Mouse (Mus musculus) granulocyte monocyte progenitor cell, adult 5-6 weeks (primary cell): ENCODE measurements around the gene Tle2. TPM values are rescaled to one million over a fixed set of nuclear protein-coding genes. Genes with fewer than 3 reads are reported as not detected.

Experiments used
- ATAC-seq: replicated peaks from 2 replicates; pipeline ENCODE4 v1.8.0; 2016; ENCODE audit warnings: mild to moderate bottlenecking, moderate TSS enrichment, inconsistent platforms; ENCODE audit not compliant: poor library complexity, severe bottlenecking
- total RNA-seq, 2 experiments: library from RNA; stranded (forward) in 1 of 2; stranded (reverse) in 1 of 2; fragments of 200-712, 200-1000 nt in 1 of 2; fragments of >200 nt in 1 of 2; fragmentation: Nextera tagmentation in 1 of 2; gene quantifications; 2 replicates each; pipeline ENCODE4 v1.2.3; 2014 to 2017

The Tle2 gene
- total RNA-seq, 2 experiments from 2014 or later = 2.4 to 4.4 TPM

DNA sequence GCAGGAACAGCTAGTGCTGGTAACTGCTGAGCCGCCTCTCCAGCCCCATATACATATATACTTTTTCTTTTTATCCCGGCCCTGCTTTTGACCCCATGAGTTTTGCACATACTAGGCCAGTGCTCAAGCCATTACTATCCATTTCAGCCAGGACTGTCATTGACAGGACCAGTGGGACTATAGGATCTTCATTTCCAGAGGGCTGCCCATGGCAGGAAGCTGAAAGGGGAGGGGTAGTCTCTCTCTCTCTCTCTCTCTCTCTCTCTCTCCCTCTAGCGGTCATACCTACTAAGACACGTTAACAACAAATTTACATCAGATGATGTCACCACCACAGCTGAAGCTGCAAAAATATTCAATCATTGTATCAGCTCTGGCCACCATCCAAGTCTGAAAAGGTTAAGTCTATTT is 28.4 kb downstream of the Tle2 start:
- ATAC-seq = peak; percentile 26

- ATAC-seq = no peak
Observed at GRCm38 (mm10) chr10:81604019-81604967, 29.9 kb downstream of the Tle2 start.

- peak; percentile 31 for ATAC-seq
Observed at GRCm38 (mm10) chr10:81604968-81605665, 30.8 kb downstream of the Tle2 start.

- ATAC-seq = no peak
Observed at GRCm38 (mm10) chr10:81605666-81605973, 31.3 kb downstream of the Tle2 start.

- peak; percentile 73 for ATAC-seq
Observed at GRCm38 (mm10) chr10:81605974-81606751, 31.8 kb downstream of the Tle2 start, which contains the start of gene BC025920. BC025920 (plus strand) TSS chr10:81606270.

GRCm38 (mm10) chr10:81608308-81608707 is 33.9 kb downstream of the Tle2 start:
- ATAC-seq = no peak

DNA sequence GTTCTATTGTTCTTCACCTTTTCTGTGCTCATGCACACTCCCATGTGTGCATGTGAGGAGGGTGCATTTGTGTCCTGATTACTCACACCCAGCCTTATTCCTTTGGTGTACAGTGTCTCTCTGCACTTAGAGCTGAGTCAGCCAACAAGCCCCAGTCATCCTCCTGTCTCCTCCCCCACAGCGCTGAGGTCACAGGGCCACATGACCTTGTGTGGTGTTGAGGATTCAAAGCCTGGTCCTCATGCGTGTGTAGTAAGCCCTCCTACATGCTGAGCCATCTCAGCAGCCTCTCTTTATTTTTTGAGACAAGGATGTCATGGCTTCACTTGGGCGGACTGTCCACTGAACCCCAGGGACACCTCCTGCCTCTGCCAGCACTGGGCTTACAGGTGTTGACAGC is 38.4 kb downstream of the Tle2 start:
- no peak for ATAC-seq

GRCm38 (mm10) chr10:81615486-81615885 is 41.1 kb downstream of the Tle2 start:
- ATAC-seq = no peak

DNA sequence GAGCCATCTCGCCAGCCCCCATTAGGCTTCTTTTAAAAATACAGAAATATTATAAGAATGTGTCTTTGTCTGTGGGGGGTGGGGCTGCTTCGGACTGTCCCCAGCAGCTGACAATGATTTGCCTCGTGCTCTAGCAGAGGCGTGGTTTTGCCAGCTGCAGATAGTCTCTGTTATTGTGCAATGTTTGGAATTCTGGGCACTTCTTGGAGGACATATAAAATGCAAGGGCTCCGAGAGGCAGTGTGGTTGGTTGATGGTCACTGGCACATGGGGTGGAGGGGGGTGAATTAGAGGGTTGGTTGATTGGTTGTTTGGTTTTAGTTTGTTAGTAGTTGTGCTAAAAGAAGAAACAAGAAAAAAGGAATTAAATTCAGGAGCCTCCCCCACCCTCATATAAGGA is 45.6 kb downstream of the Tle2 start:
- no peak for ATAC-seq

DNA sequence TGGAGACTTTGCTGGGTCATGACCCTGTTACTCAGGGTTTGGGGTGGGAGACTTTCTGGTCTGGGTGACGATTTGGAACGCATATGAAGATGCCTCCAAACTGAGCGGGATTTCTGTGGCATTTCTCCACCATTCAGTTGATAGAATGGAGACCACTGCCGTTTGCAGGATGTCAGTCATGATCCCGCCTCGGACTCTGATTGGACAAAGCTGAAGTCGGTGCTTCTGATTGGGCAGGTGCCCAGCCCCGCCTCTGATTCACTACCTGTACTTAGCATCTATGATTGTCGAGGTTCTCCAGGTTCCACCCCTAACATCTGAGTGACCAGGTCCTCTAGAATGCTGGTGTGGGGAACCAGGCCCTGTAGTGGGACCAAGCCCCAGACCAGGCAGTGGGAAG is 46.4 kb downstream of the Tle2 start:
- no peak for ATAC-seq

- ATAC-seq = no peak
Observed at GRCm38 (mm10) chr10:81623441-81623840, 49.1 kb downstream of the Tle2 start.

DNA sequence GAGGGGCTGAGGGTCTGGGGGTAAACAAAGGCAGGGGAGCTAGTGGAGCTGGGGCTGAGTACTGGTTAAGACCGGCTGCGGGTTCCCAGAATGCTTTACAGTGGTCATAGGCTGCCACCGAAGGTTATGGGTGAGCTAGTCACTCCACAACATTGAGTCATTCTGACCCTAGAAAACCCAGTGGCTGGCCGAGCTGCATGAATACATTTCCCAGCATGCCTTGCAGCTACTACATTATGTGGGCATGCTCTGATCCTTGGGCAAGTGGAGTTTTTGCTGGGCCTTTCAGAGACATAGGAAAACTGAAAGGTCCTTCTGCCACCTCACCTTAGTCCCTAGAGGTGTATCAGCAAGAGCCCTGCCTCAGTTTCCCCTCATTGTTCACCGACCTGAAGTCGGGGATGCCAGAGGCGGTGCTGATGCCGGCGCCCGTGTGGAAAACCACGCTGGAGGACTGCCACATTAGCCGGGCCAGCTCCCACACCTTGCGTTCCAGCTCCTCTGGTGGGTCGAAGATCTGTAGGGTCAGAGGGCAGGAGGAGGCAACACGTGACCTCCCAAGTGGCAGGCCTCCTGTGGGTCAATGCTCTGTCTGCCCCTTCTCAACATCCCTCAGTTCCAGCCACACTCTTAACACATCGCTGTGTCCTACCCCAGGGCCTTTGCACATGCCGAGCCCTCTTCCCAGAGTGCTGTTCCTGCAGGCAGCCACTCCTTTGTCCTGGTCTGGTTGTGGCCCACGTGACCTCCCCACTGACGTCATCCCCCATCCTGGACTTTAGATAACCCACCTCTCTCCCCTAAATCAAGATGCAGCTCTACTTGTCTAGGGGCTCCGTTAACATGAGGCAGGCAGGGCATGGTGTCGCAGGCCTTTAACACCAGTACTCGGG is 52.0 kb downstream of the Tle2 start:
- ATAC-seq = 0 out of 2 replicates have a peak, but pooled peaks have one; percentile 2

DNA sequence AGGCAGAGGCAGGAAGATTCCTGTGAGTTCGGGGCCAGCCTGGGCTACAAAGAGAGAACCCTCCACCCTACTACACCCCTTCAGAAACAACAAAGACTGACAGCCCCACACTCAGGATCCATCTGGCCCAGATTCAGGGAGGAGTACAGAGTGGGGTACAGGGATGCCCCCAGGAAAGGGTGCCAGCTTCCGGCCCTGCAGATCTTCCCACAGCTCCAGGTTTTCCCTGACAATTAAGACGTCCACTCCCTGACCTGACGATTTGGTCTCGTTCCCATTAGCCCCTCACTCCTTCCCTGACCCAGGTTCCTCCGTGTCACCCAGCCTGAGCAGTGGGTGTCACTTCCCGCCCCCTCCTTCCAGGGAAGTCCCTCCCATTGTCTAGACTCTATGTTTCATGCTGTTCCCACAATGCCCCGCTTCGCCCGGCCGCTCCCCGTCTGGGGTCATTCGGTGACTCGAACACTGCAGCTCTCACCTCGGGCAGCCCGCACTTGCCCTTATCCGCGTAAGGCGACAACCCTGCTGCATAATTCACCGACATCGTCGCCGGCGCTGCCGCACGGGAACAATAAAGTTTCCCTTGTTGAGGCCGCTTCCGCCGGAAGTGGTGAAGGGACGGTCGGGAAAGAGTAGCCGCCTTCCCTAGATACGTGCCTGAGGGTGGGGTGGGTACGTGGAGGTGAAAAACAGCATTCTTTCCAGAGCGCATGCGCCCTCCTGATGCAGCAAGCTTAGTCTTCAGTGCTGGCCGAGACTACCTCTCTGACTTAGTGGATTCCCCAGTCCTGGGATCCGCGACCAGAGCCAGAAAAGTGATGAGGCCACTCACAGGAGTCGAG is 52.9 kb downstream of the Tle2 start, which contains the start of gene Sirt6:
Gene Sirt6 (minus strand): TSS at position 804 of the 842 bp plus-strand sequence.
- ATAC-seq = peak; percentile 83

- no peak; the same call in 1 of the 2 replicates for ATAC-seq
Observed at GRCm38 (mm10) chr10:81627836-81628220, 53.5 kb downstream of the Tle2 start.

DNA sequence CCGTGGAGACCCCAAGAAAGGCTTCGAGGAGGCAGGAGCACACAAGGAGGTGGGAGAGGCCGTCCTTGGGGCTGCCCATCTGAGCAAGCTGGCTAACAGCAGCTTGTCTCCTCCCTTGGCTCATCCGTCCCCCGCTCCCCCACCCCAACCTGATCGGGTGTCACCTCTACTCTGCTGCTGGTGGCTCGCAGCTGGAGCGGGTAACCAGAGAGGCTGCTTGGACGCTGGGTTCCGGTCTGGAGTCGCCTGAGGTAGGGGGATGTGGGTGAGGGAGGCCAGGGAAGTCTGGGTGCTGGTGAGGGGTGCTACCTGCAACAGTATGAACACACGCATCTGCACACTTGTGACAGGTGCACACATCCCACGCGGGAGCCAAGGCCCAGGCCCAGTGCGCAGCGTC is 54.0 kb downstream of the Tle2 start, which contains the start of gene Ankrd24:
Gene Ankrd24 (plus strand): TSS at position 151 of the 400 bp plus-strand sequence.
- no peak for ATAC-seq

DNA sequence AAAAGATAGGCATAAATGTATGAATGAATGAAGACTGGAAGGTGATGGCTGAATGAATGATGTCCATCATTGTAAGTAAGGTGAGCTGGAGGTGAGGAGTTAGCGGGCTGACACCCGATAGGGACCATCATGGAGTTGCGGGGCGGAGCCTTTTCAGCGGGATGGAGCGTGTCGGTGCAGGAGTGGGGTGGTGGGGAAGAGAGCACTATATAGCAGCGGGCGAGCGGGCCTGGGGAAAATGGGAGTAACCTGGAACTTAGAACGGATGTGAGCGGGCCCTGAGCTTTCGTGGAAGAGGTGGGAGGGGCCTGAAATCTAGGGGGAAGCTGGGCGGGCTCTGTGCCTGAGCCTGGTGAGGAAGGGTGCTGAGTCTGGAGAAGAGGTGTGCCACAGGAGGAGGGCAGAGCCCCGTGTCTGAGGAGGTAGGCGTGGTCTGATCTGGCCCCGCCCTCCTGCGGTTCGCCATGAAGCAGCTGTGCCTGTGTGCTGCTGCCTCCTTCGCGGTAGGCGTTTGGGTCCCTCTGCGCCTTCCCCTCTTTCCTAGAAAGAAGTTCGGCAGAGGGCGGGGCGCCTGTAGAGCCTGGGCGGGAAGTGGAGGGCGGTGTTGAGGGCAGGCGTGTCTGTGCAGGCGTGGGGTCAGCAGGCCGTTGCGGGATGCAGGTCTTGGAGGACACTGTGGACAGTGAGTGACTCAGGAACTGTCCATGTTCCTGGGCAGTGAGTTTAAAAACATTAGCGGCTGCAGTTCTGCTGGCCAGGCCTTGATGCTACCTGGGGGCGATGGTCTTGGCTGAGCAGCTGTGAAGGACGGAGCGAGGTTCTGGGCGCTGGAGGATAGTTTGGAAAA is 59.1 kb downstream of the Tle2 start:
- peak; percentile 96 for ATAC-seq

- no peak for ATAC-seq
Observed at GRCm38 (mm10) chr10:81636338-81636737, 62.0 kb downstream of the Tle2 start.

GRCm38 (mm10) chr10:81638101-81638500 is 63.7 kb downstream of the Tle2 start:
- no peak for ATAC-seq
